Mouse (Mus musculus) heart, postnatal 0 days (tissue): ENCODE results near the gene Emc10. TPM values are rescaled to one million over a fixed set of nuclear protein-coding genes. Genes with fewer than 3 reads are reported as not detected.

Experiments used
- ATAC-seq: fragments of 200-750 bp; cut with Nextera tagmentation; 2 replicates; pipeline ENCODE4 v1.8.0; 2017; ENCODE audit warnings: low read depth, moderate number of reproducible peaks, moderate library complexity; ENCODE audit not compliant: insufficient read depth
- DNase-seq: peaks from one replicate; pipeline ENCODE4 v3.0.0-alpha.2; 2016; ENCODE audit warnings: low spot score
- H3K27ac ChIP-seq: fragments of 300-500 bp; sonication (generic); 2 replicates; pipeline ENCODE4 v1.5.1; 2014; ENCODE audit warnings: low read depth, mild to moderate bottlenecking
- H3K27me3 ChIP-seq: fragments of 300-500 bp; sonication (generic); 2 replicates; pipeline ENCODE4 v1.6.1; 2014; ENCODE audit warnings: low read length, mixed read lengths; ENCODE audit not compliant: control insufficient read depth, insufficient read depth
- H3K36me3 ChIP-seq: fragments of 300-500 bp; sonication (generic); replicated peaks from 2 replicates; pipeline ENCODE4 v1.6.1; 2014; ENCODE audit warnings: low read length, mixed read lengths; ENCODE audit not compliant: control insufficient read depth, insufficient read depth
- H3K4me1 ChIP-seq: fragments of 300-500 bp; sonication (generic); 2 replicates; pipeline ENCODE4 v1.6.1; 2014; ENCODE audit warnings: antibody characterized with exemption; ENCODE audit not compliant: control insufficient read depth, insufficient read depth
- H3K4me2 ChIP-seq: fragments of 300-500 bp; sonication (generic); 2 replicates; pipeline ENCODE4 v1.6.1; 2014; ENCODE audit warnings: low read depth, mild to moderate bottlenecking, low read length, moderate library complexity
- H3K4me3 ChIP-seq: fragments of 300-500 bp; sonication (generic); 2 replicates; pipeline ENCODE4 v1.5.1; 2014; ENCODE audit warnings: low read depth, low read length
- H3K9ac ChIP-seq: fragments of 300-500 bp; sonication (generic); replicated peaks from 2 replicates; pipeline ENCODE4 v1.6.1; 2014; ENCODE audit warnings: low read depth, low read length, mixed read lengths
- H3K9me3 ChIP-seq: fragments of 300-500 bp; sonication (generic); replicated peaks from 2 replicates; pipeline ENCODE4 v1.6.1; 2016; ENCODE audit warnings: low read length; ENCODE audit not compliant: control insufficient read depth
- CTCF ChIP-seq: IDR thresholded peaks from 2 replicates; pipeline ENCODE4 v1.5.1; 2016; ENCODE audit warnings: antibody characterized with exemption, control low read depth, low read depth
- EP300 ChIP-seq: IDR thresholded peaks from 2 replicates; pipeline ENCODE4 v1.6.1; 2016; ENCODE audit warnings: antibody characterized with exemption, low read depth
- WGBS: fragments of 180-500 bp; shearing (Covaris S2); extraction: QIAGEN DNeasy Blood & Tissue Kit; methylation state at CpG from one replicate; pipeline ENCODE4 v1.1.7; 2014; 5-methylcytosine and 5-hydroxymethylcytosine counted together
- polyA plus RNA-seq: library from polyadenylated mRNA; unstranded; fragments of >200 nt; fragmentation: Nextera tagmentation; extraction: Ambion mirVana; gene quantifications from 2 replicates; pipeline ENCODE4 v1.2.1, GENCODE M21; 2015
- total RNA-seq: library from RNA; depleted of rRNA; stranded (reverse); fragments of >200 nt; gene quantifications from 2 replicates; pipeline ENCODE4 v1.2.3, GENCODE M21; 2014; ENCODE audit warnings: low replicate concordance

Gene Emc10
- total and polyA plus RNA-seq, 2 experiments from 2014 or later = 67.0 to 212 TPM

DNA sequence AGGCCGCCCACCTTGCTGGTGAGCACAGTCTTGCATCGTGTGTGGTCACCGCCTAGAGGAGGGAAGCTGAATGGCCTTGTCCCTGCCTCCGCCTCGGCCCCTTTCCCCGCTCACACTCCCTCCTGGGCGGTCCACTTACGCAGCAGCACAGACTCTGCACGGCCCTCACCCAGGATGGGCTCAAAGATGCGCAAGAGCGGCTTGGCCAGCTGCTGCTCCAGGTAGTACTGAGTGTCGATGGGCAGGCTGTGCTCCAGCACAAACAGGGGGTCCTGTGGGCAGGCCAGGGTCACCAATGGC lies 37.4 kb upstream of the Emc10 start:
- no peaks in the 10 kb centered on the region for H3K9me3 ChIP-seq
- DNase-seq (no peak), ATAC-seq (no peak)
- no peak overlapping the region for H3K9ac ChIP-seq
- H3K27ac ChIP-seq = no peak overlapping the region
- WGBS = 83% methylated on average over 12 of the region's 12 CpGs
- H3K4me3 ChIP-seq = no peak overlapping the region
- TF ChIP-seq CTCF (no peak), EP300 (no peak)
- no peak overlapping the region for H3K4me2 ChIP-seq
- no peaks in the 10 kb centered on the region for H3K27me3 ChIP-seq
- peaks cover 32% of the 10 kb centered on the region for H3K36me3 ChIP-seq
- H3K4me1 ChIP-seq = 0 out of 2 replicates have a peak, but pooled peaks cover 3% of the 10 kb centered on the region

DNA sequence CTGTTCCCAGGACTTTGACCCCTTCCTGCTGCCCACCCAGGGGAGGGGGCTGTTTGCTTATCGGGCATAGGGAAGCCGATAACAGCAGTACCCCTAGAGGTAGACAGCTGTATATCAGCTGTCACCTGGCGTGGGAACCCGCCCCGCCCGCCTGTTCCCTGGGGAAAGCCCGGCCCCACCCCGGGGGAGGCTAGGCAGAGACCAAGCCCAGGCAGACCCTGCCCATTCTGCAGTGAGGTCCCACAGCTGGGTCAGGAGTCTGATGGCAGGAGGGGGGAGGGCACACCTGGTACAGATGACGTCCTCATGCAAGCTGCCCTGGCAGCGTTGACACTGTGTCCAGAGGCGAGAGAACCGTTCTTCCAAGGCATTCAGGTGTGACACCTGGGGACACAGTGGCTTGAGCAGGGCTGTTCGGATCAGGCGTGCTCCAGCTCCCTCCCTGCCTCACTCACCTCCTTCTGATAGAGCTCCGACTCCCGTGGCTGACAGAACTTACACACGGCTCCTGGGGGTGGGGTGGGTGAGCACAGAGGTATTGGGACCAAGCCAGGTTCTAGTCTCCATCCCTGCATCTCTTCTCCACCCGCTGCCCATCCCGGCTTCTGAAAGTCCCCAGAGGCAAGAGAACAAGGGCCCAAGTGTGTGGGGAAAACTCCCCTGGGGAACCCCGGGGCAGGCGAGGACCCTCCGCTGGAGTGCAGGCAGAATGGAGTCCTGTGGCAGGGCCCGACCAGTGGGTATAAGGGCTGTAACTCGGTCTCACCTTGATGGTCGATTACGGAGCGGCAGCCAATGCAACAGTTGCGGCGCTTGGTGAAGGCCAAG lies 36.8 kb upstream of the Emc10 start:
- DNase-seq = no peak
- Histone ChIP-seq H3K4me1 (peaks cover 6% of the 10 kb centered on the region; the same call in 1 of the 2 replicates), H3K9ac (no peak overlapping the region), H3K4me2 (no peak overlapping the region), H3K27me3 (no peaks in the 10 kb centered on the region), H3K9me3 (no peaks in the 10 kb centered on the region), H3K4me3 (no peak overlapping the region), H3K36me3 (peaks cover 26% of the 10 kb centered on the region; the same call in 1 of the 2 replicates), H3K27ac (no peak overlapping the region)
- no peak for ATAC-seq
- no peak for TF ChIP-seq CTCF
- no peak for TF ChIP-seq EP300
- WGBS = 80% methylated on average over 29 of the region's 29 CpGs

DNA sequence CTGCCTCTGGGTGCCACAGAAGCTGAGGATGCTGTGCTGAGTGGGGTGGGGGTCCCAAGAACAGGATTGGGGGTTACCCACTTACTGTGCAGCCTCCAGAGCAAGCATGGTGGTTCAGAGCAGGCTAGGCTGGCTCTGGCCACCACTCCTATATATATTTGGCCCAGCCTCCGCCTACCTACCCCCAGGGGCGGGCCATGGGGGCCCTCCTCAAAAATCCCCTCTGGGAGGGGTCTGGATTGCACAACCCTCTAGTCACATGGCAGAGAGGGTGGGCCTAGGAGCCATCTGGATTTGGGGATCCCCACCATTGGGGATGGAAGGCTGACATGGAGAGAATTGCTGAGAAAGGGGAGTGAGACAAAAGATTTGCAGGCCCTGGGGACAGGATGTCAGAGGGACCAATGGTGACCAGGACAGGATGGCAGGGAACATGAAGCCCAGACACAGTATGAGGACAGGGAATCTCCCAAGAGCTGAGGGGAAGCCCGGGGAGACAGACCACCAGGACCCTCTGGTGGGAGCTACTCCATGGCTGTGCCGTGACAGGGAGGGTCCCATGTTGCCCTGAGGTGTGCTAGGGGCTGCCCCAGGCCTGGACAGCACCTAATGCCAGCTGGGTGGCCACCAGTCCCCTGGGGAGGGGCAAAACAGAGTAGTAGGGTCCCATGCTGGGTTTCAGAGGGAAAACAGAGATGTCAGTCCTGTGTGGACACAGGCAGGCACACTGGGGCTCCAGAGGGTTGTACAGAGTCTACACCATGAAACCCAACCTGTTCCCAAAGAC lies 35.8 kb upstream of the Emc10 start, which contains the start of gene Spib:
Spib (minus strand) TSS at position 126 of the 787 bp plus-strand sequence.
- Histone ChIP-seq H3K9ac (no peak within 1 kb of the TSS), H3K4me2 (no peak within 1 kb of the TSS), H3K4me3 (no peak within 1 kb of the TSS), H3K27ac (no peak within 1 kb of the TSS), H3K27me3 (no peaks in the 10 kb centered on the region), H3K9me3 (no peaks in the 10 kb centered on the region), H3K4me1 (peaks cover 10% of the 10 kb centered on the region; the same call in 1 of the 2 replicates), H3K36me3 (peaks cover 25% of the 10 kb centered on the region; the same call in 1 of the 2 replicates)
- WGBS = 70% methylated on average over 4 of the region's 4 CpGs
- ATAC-seq (no peak), DNase-seq (no peak)
- TF ChIP-seq EP300 (no peak), CTCF (no peak)

DNA sequence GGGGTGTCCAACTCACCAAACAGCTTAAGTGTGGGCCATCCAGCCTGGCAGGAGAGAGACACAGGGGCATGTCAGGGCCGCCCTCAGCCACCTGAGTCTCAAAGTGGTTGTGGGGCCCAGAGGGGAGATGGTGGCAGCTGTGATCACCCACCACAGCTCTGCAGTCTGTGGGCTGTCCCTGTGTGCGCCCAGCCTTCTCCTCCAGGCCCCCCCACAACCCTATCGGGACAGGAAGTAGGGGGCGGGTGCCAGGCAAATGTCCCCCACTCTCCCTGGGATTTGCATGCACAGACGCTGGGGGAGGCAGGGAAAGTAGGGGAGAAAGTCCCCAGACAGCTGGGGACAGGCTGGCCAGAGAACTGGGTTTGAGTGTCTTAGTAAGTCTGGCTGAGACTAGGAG lies 34.9 kb upstream of the Emc10 start:
- no peaks in the 10 kb centered on the region for H3K27me3 ChIP-seq
- ATAC-seq (no peak), DNase-seq (no peak)
- 31% methylated on average over 5 of the region's 5 CpGs for WGBS
- H3K4me2 ChIP-seq = no peak overlapping the region
- peaks cover 25% of the 10 kb centered on the region; the same call in 1 of the 2 replicates for H3K36me3 ChIP-seq
- no peaks in the 10 kb centered on the region for H3K9me3 ChIP-seq
- H3K27ac ChIP-seq = no peak overlapping the region
- TF ChIP-seq EP300 = no peak
- no peak for TF ChIP-seq CTCF
- no peak overlapping the region for H3K9ac ChIP-seq
- peaks cover 8% of the 10 kb centered on the region; the same call in 1 of the 2 replicates for H3K4me1 ChIP-seq
- no peak overlapping the region for H3K4me3 ChIP-seq

DNA sequence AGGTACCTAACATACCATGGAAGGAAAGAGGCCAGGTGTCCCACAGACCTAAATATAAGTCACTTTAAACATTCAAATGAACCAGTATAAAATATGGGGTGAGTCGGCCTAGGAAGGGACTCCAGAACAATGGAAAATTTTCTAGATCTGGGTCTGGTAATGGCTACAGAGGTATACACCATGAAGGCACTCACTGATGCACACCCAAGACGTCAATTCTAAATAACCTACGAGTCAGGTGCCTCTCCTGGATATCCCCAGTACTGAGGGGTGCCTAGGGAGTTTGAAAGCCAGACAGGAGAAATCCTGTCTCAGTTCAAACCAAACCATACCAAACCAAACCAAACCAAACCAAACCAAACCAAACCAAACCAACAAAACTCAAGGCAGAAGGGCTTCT lies 34.2 kb upstream of the Emc10 start:
- Histone ChIP-seq H3K27ac (no peak overlapping the region), H3K9me3 (no peaks in the 10 kb centered on the region), H3K36me3 (peaks cover 22% of the 10 kb centered on the region; the same call in 1 of the 2 replicates), H3K4me1 (peaks cover 9% of the 10 kb centered on the region), H3K4me3 (no peak overlapping the region), H3K4me2 (no peak overlapping the region), H3K27me3 (no peaks in the 10 kb centered on the region), H3K9ac (no peak overlapping the region)
- no peak for DNase-seq
- TF ChIP-seq EP300 (no peak), CTCF (no peak)
- WGBS = 75% methylated on average over 3 of the region's 3 CpGs
- ATAC-seq = no peak
